Mouse (Mus musculus) right cerebral cortex, postnatal 25 days (tissue): ENCODE measurements around the gene Csrnp3.
A peak's percentile ranks its signal among the peaks of the same experiment; 100 is the strongest.
"Not testable (repeated sequence)": the region's sequence is repeated elsewhere in the genome, so short reads cannot be mapped to it uniquely, and the experiment has no call there.

Experiments
- DNase-seq: peaks from one replicate; pipeline ENCODE4 v3.0.0; 2022

The Csrnp3 gene

DNA sequence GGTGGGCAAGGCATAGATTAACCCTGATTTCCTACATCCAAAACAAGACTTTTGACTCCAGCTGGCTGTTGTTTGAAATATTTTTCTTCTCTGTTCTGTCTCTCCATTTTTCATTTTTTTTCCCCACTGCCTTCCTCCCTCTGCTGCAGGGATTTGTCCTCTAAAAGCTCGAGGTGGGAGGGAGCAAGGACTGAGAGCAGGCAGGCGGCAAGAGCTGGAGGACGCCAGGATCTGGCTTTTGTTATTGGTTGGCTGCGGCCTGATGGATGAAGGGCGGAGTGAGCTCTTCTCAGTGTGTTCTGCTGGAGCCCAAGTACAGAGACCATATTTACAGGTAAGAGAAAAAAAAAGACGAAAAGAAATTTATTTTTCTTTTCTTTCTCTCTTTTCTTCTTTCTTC, at the start of gene Csrnp3:
Gene Csrnp3 (plus strand): TSS at position 217 of the 400 bp plus-strand sequence.
- DNase-seq, result peak; percentile 74

DNA sequence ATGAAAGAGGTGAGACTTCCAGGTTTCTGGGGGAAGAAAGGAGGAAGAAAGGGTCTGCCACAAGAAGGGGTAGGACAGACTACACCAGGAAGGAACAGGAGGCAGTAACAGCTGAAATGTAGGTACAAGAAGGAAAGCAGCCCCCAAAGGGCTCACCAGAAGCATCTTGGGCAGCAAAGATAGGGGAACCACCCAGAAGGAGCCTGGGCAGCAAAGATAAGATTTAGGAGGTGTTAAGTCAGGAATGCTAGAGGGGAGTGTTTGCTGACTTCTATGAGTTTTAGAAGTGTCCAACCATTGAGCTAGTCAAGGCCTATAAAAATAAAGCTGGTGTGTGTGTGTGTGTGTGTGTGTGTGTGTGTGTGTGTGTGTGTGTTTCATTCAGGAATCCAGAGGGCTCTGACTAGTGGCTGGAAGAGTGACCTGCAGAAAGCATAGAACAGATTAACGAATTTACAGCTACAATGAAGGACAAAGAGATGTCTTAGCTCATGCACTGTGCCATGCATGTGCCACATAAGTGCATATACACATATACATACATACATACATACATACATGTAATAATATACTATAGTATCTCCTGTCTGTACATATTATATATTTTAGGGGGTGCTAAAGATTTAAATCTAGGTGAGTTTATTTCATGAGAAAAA, 44.4 kb upstream of the Csrnp3 start:
- no peak for DNase-seq

DNA sequence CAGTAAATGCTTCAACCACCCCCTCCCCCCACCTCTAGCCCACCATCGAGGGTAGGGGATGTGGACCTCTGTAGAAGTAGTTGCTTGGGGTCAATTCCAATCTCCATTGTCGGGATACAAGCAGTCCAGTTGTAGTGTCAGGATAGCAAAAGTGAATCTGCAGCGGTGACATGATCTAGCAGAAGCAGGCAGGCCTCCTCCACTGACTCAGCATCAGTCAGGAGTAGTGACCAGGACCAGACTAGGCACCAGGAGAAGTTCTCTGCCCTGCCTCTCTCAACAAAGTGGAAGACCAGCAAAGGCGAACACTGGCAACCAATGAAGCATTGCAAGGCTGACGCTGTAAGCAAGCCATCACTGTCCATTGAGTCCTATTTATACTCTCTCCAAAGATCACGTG, 39.0 kb upstream of the Csrnp3 start:
- no peak for DNase-seq

DNA sequence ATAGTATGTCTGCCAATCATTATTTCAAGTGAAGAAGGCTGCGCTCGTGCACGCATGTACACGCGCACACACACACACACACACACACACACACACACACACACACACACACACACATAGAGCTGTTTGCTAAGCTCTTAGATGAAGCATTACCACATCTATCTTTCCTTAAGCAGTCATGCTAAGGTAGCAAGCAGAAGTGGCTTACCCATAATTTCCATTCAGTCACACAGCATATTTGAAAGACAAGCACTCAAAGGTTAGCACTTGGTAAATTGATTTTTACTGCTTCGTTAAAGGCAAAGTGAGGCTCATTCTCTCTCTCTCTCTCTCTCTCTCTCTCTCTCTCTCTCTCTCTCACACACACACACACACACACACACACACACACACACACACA, 34.4 kb upstream of the Csrnp3 start:
- not testable (repeated sequence) for DNase-seq

DNA sequence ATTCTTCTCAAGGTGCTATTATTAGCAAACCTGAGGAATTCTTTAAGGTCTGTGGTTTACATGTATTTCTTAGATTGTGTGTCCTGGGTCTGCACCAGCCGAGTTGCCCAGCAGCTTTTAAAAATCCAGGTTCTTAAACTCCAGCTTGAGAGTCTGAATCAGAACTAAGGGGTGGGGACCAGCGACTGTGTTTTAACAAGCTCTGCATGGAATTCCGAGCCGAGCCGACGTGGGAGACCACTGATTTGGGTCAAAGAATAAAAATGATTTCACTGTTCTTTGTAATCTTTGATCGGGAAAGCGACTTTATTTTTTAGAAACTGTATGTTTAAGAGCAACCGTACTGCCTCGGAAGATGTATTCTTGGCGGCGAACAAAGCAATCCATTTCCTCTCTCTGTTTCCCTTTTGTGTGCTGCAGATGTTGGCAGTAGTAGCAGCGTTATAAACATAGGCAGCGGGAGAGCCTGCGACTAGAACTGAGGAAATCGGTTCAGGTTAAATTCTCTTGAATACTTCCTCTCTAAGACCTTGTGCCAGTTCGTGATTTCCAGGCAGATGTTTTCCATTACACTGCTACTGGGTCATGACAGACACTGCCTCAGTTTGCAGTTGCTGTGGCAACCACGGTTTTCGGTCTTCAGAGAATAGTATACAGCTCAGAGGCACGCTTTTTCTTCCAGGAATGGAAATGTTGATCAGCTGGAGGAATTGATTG, 27.3 kb upstream of the Csrnp3 start:
- DNase-seq, result peak; percentile 26

GRCm38 (mm10) chr2:65820114-65820769, 25.3 kb upstream of the Csrnp3 start:
- DNase-seq, result no peak

- no peak for DNase-seq
Measured at GRCm38 (mm10) chr2:65826314-65826713, 19.3 kb upstream of the Csrnp3 start.

- DNase-seq, result no peak
Measured at GRCm38 (mm10) chr2:65826801-65827200, 18.8 kb upstream of the Csrnp3 start.

- DNase-seq, result no peak
Measured at GRCm38 (mm10) chr2:65828699-65829098, 16.9 kb upstream of the Csrnp3 start.

- DNase-seq, result no peak
Measured at GRCm38 (mm10) chr2:65832738-65833395, 12.7 kb upstream of the Csrnp3 start.

GRCm38 (mm10) chr2:65833421-65833820, 12.1 kb upstream of the Csrnp3 start:
- DNase-seq, result no peak

DNA sequence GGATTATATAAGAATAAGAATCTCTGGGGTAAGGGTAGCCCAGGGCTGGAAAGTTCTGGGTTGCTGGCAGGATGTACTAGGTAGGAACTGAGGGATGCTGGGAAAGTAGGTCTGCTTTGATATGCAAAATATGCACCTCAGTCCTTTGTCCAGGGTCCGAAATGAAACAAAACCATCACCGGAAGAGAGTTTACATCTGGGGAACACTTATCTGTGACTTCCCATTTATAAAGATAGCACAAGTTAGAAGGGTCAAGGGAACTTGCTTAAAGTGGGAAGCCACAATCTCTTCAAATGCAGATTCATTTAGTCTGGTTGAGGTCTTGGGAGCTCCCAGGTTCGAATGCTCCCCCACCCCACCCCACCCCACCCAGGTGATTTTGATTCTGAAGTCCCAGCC, 4.0 kb upstream of the Csrnp3 start:
- DNase-seq, result no peak

GRCm38 (mm10) chr2:65842356-65842755, 3.2 kb upstream of the Csrnp3 start:
- DNase-seq, result no peak

DNA sequence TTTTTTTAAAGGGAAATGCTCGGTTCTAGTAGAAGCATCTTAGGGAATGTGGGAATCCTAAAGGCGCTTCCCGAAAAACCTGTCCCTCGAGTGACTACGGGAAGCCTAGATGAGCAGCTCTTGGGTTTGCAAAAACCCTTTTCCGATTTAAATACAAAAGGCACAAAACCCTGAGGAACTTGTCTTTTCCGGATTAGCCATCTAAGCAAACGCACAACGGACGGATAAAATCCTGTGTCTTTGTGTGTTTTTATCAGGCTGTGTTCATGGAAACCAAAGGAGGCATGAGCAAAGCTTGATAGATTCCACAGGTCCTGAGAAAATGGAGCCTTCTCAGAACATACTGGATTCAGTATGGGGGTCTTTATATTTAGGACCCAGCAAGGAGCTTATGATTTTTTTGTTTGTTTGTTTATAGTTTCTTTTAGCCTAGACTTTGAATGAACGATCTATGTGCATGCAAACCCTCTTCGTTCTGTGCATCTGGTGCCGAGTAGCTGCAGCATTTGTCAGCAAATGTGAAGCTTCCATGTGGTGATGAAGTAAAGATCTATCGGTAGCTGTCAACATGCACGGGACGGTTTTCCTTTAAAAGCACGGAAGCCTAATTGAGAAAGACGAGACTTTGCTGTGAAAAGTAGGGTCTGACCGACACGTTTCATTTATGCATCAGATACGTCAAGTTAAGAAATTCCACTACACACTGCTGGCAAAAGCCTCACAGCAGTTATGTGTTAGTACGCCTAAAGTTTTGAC, 611 bp downstream of the Csrnp3 start:
- DNase-seq, result peak; percentile 38

DNA sequence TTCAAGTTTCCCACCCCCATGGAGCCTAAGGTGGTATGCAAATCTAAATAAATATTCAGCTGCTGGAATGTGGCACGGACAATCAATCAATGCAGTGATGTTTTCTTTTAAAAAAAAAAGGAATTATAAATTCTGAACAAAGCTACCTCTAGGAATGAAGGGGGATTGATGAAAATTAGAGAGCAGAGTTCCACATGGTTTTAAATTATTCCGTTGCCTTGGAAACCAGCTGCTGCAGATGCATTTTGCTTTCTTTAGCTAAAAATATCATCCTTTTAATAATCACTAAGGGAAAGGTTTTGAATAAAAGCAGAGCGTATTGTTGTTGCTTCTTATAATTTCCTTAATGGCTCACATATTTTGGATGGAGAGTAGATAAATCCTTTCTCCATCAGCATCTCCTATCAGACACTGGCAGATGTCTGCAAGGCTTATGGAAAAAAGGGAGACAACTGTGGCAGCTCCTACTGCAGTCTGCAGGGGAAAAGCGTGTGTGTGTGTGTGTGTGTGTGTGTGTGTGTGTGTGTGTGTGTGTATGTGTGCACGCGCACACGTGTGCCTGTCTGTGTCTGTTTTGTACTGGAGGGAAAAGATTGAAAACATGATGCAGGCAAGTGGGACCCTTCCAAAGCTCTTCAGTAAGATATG, 2.0 kb downstream of the Csrnp3 start:
- no peak for DNase-seq

DNA sequence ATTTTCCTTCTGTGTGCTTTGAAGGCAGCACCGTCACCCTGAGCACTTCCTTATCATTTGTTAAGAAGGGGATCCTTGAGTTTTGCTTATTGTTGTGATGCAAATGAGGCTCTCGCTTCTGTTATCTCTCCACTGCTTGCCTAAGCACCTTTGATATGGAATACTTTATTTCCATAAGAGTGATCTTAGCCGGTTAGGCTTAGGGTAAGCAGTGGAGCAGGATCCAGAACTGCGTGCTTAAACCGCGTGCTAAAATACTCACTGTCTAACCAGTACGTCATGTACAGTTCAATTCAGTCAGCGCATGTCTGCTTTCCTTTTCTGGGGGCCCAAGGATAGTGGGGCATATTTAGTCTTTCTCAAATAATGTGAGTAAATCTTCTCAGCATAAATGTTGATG, 3.1 kb downstream of the Csrnp3 start:
- DNase-seq, result no peak

DNA sequence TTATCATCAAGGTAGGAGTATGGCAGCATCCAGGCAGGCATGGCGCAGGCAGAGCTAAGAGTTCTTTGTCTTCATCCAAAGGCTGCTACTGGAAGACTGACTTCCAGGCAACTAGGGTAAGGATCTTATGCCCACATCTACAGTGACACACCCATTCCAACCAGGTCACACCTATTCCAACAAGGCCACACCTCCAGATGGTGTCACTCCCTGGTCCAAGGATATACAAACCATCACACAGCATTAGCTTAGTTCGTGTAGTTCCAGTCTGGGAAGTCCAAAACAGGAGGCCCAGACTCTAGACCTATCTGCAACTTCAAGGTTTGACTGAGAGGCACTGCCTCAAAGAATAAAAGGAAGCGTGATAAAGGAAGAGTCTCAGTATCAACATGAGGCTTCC, 4.7 kb downstream of the Csrnp3 start:
- DNase-seq, result not testable (repeated sequence)

GRCm38 (mm10) chr2:65856791-65857190, 11.2 kb downstream of the Csrnp3 start:
- no peak for DNase-seq

GRCm38 (mm10) chr2:65859767-65860727, 14.5 kb downstream of the Csrnp3 start:
- no peak for DNase-seq

DNA sequence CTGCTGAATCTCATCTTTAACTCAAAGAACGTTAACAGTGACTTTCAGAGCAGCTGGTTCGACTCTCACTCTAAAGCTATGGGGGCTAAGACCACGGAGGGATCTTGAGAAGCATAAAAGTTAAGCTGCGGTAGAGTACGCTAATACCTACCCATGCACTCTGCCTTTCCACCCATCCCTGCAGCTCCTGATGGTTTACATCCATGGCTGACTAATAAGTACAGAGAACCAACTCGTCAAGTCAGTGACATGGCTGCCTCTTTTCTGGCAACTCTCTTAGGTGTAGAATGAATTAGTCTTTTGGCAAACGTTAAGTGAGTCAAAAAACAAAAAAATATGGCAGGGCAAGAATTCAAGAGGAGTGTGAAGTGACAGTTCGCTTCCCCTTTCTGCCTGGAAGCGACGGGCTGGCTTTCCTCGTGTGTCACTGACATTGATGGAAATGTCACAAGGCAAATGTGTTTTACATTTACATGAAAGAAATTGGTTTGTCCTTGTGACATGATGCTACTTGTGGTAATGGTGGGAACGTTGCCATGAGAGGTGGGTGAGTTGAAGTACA, 19.3 kb downstream of the Csrnp3 start:
- DNase-seq, result no peak
